Mouse (Mus musculus): ENCODE data around the gene Ercc6.

GRCm38 (mm10) chr14:32492521-32492920 is 20.8 kb upstream of the Ercc6 start:
- TF ChIP-seq CTCF (IDR thresholded peaks at IDR 0.05; ENCODE audit: insufficient read depth, low read depth, low read length), result no peak
- TF ChIP-seq POLR2A (IDR thresholded peaks at IDR 0.05; ENCODE audit: insufficient read depth, low read depth, low read length), result no peak

Measured in olfactory bulb, adult 2 months (tissue).